Mouse (Mus musculus): ENCODE measurements at regions not wholly inside any gene's neighbourhood (a gene's known extent, or its start where the extent isn't known, plus 50 kb on each side); places are given as distances from the start of the nearest gene placed in this dataset.

DNA sequence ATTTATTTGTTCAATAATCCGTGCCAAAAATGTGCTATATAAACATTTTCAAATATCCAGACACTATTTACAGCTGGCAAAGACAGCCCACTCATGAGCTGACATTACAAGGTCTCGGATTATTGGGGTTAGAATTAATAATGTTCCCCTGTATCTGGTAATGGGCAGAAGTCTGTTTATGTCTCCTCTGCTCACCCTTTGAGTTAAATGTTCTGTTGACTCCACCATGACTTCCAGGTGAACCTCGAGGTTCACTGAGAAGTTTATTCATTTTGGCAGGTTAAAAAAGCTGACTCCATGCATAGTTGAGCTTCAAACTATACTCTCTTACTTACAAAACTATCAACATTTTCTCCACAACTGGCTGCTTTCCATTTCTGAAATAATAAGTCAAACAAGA is 732.6 kb upstream of the Alcam start:
- TF ChIP-seq CTCF (IDR thresholded peaks at IDR 0.05) (no peak), EP300 (IDR thresholded peaks at IDR 0.05) (no peak)

Measured in lung, postnatal 0 days (tissue).